Mouse (Mus musculus) heart, postnatal 4 days (tissue): Measurements from ENCODE around the gene Pank4. TPM values are rescaled to one million over a fixed set of nuclear protein-coding genes. Genes with fewer than 3 reads are reported as not detected.
A peak's percentile ranks its signal among the peaks of the same experiment; 100 is the strongest.

Source experiments
- DNase-seq: peaks from one replicate; pipeline ENCODE4 v3.0.0; 2021
- total RNA-seq, 2 experiments: library from RNA; stranded (reverse); gene quantifications; 2 replicates each; pipeline ENCODE4 v1.2.3; 2021

Pank4 gene
- total RNA-seq, 2 experiments from 2014 or later: 34.9 to 37.5 TPM

- DNase-seq: peak; percentile 55
Measured at GRCm38 (mm10) chr4:154967173-154967572, 3.2 kb downstream of the Pank4 start.

- DNase-seq: no peak
Measured at GRCm38 (mm10) chr4:154972546-154972945, 8.6 kb downstream of the Pank4 start.

- no peak for DNase-seq
Measured at GRCm38 (mm10) chr4:154974163-154974611, 10.3 kb downstream of the Pank4 start.

- no peak for DNase-seq
Measured at GRCm38 (mm10) chr4:154980110-154980509, 16.2 kb downstream of the Pank4 start.

- DNase-seq: no peak
Measured at GRCm38 (mm10) chr4:154981076-154981475, 17.2 kb downstream of the Pank4 start.

- peak; percentile 69 for DNase-seq
Measured at GRCm38 (mm10) chr4:154981530-154981929, 17.6 kb downstream of the Pank4 start.

- DNase-seq: no peak
Measured at GRCm38 (mm10) chr4:154982247-154983120, 18.6 kb downstream of the Pank4 start.

GRCm38 (mm10) chr4:154983767-154984166 is 19.8 kb downstream of the Pank4 start:
- DNase-seq: no peak

GRCm38 (mm10) chr4:154985151-154985777 is 21.3 kb downstream of the Pank4 start:
- no peak for DNase-seq

GRCm38 (mm10) chr4:154986096-154986495 is 22.2 kb downstream of the Pank4 start:
- DNase-seq: peak; percentile 92

- no peak for DNase-seq
Measured at GRCm38 (mm10) chr4:154986750-154987149, 22.8 kb downstream of the Pank4 start.

- no peak for DNase-seq
Measured at GRCm38 (mm10) chr4:154994876-154995275, 31.0 kb downstream of the Pank4 start.

GRCm38 (mm10) chr4:154996572-154997154 is 32.7 kb downstream of the Pank4 start:
- peak; percentile 37 for DNase-seq

- DNase-seq: no peak
Measured at GRCm38 (mm10) chr4:154999379-154999778, 35.5 kb downstream of the Pank4 start.

GRCm38 (mm10) chr4:155005278-155005677 is 41.4 kb downstream of the Pank4 start:
- DNase-seq: no peak

- no peak for DNase-seq
Measured at GRCm38 (mm10) chr4:155006296-155006695, 42.4 kb downstream of the Pank4 start.

GRCm38 (mm10) chr4:155007641-155008040 is 43.7 kb downstream of the Pank4 start:
- no peak for DNase-seq

- no peak for DNase-seq
Measured at GRCm38 (mm10) chr4:155008075-155008474, 44.2 kb downstream of the Pank4 start.

GRCm38 (mm10) chr4:155009216-155009615 is 45.3 kb downstream of the Pank4 start:
- no peak for DNase-seq

GRCm38 (mm10) chr4:155010870-155011269 is 46.9 kb downstream of the Pank4 start:
- no peak for DNase-seq

- no peak for DNase-seq
Measured at GRCm38 (mm10) chr4:155011312-155012025, 47.5 kb downstream of the Pank4 start.

GRCm38 (mm10) chr4:155012115-155012514 is 48.2 kb downstream of the Pank4 start:
- no peak for DNase-seq

- DNase-seq: peak; percentile 79
Measured at GRCm38 (mm10) chr4:155012788-155013187, 48.9 kb downstream of the Pank4 start.
